Mouse (Mus musculus): ENCODE measurements around the gene Hist1h4c. TPM values are rescaled to one million over a fixed set of nuclear protein-coding genes. Genes with fewer than 3 reads are reported as not detected.
"Not testable (repeated sequence)": the region's sequence is repeated elsewhere in the genome, so short reads cannot be mapped to it uniquely, and the experiment has no call there.

Hist1h4c gene
- polyA plus RNA-seq, 1 experiment from 2014 or later = 2.9 TPM

DNA sequence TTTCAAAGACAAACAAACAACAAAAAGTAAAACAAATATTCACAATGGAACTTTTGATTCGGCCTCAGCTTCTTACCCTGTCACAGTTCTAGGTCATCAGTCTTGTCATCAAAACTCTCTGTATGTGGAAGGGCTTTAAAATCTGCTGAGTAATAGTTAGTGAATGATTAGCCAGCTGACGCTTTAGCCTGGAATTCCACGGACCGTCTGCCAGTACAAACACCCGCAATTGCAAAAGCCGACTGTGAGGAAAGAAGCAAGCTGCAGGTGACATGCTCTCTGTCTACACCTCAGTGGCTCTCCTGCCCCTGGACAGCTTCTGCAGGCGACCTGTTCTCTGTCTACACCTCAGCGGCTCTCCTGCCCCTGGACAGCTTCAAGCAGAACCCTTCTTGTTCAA lies 32.2 kb upstream of the Hist1h4c start:
- Histone ChIP-seq H3K4me1 (replicated peaks; ENCODE audit: control insufficient read depth, insufficient read depth, low read length) (no peaks in the 10 kb centered on the region), H3K9ac (ENCODE audit: low read depth, low read length) (no peak overlapping the region), H3K9me3 (ENCODE audit: control insufficient read depth) (no peaks in the 10 kb centered on the region), H3K36me3 (ENCODE audit: control insufficient read depth, insufficient read depth) (no peaks in the 10 kb centered on the region), H3K4me2 (replicated peaks; ENCODE audit: low read depth) (peak overlapping the region; percentile 35), H3K4me3 (ENCODE audit: low read depth, low read length) (no peak overlapping the region), H3K27me3 (replicated peaks; ENCODE audit: control insufficient read depth, insufficient read depth, low read length) (no peaks in the 10 kb centered on the region), H3K27ac (ENCODE audit: low read depth, low read length) (no peak overlapping the region)
- 17% methylated on average over 8 of the region's 8 CpGs for WGBS
- peak; percentile 75 for ATAC-seq
- TF ChIP-seq CTCF (IDR thresholded peaks at IDR 0.05; ENCODE audit: low read depth) = no peak

DNA sequence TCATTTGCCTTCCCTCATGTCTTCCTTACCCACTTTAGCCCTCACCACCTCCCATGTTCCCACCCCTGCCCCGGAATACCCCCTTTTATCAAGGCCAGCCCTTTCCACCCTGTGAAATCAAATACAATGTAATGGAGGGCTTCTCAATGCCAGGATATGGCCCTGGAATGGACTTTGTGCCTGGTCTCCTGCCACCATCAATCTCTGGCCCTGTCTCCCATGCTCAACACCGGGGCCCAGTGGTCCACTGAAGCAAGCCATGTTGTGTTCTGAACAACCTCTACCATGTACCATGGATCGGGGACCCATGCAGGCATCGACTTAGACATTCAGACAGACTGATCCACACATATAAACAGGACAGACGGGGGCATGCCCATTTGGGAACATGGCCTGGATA lies 31.5 kb upstream of the Hist1h4c start:
- no peaks in the 10 kb centered on the region for H3K27me3 ChIP-seq (replicated peaks; ENCODE audit: control insufficient read depth, insufficient read depth, low read length)
- WGBS = 90% methylated on average over 5 of the region's 5 CpGs

DNA sequence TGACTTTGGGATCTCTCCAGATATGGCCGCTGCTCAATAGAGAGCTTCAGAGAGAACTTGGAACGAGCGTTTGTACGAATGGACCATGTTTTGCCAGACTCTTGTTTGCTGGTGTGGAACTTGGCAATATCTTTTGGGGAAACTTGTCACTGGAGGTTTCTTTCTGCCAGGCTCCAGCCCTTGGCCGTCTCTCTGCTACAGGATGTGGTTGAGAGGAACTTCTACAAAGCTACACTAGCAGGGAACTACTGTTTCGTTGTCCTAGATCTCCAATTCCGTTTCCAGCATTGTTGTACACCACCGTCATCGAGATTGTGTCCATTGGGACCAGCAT lies 30.9 kb upstream of the Hist1h4c start:
- H3K4me3 ChIP-seq (ENCODE audit: low read depth, low read length) = no peak overlapping the region
- H3K27ac ChIP-seq (ENCODE audit: low read depth, low read length) = no peak overlapping the region
- H3K4me1 ChIP-seq (replicated peaks; ENCODE audit: control insufficient read depth, insufficient read depth, low read length) = no peaks in the 10 kb centered on the region
- TF ChIP-seq CTCF (IDR thresholded peaks at IDR 0.05; ENCODE audit: low read depth) = no peak
- no peaks in the 10 kb centered on the region for H3K9me3 ChIP-seq (ENCODE audit: control insufficient read depth)
- H3K9ac ChIP-seq (ENCODE audit: low read depth, low read length) = no peak overlapping the region
- no peaks in the 10 kb centered on the region for H3K36me3 ChIP-seq (ENCODE audit: control insufficient read depth, insufficient read depth)
- no peak overlapping the region for H3K4me2 ChIP-seq (replicated peaks; ENCODE audit: low read depth)
- H3K27me3 ChIP-seq (replicated peaks; ENCODE audit: control insufficient read depth, insufficient read depth, low read length) = no peaks in the 10 kb centered on the region
- WGBS = 92% methylated on average over 9 of the region's 9 CpGs
- no peak for ATAC-seq

More for the DNA sequence above, 31.5 kb upstream of the Hist1h4c start:
- Histone ChIP-seq H3K4me3 (ENCODE audit: low read depth, low read length) (no peak overlapping the region), H3K9me3 (ENCODE audit: control insufficient read depth) (no peaks in the 10 kb centered on the region), H3K36me3 (ENCODE audit: control insufficient read depth, insufficient read depth) (no peaks in the 10 kb centered on the region), H3K27ac (ENCODE audit: low read depth, low read length) (no peak overlapping the region), H3K4me2 (replicated peaks; ENCODE audit: low read depth) (no peak overlapping the region), H3K9ac (ENCODE audit: low read depth, low read length) (no peak overlapping the region), H3K4me1 (replicated peaks; ENCODE audit: control insufficient read depth, insufficient read depth, low read length) (no peaks in the 10 kb centered on the region)
- ATAC-seq = no peak
- no peak for TF ChIP-seq CTCF (IDR thresholded peaks at IDR 0.05; ENCODE audit: low read depth)

DNA sequence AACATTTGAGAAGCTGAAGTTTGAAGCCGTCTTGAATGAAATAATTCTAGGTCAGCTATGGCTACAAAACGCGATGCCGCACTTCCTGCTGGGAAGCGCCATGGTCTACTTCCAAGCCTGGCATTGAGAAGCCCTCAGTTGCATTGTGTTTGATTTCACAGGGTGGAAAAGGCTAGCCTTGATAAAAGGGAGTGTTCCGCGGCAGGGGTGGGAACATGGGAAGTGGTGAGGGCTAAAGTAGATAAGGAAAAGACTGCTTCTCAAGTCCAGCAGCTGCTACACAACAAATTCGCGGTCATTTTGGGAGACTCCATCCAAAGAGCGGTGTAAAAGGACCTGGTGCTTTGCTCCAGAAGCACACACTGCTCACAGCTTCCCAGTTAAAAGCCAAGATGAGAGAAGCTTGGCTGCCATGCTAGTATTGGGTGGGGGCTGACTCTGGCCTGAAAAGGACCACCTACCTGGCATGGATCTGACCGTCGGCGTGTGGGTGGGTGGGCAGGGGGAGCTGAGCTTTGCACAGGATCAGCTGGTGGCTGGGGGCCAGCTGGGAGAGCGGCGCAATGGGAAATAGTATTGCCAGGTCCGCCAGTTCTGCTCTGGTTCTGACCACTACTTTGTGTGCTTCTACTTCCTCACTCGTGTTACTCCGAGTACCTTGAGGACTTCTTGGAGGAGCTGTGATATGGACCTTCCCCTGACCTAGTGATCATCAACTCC lies 30.4 kb upstream of the Hist1h4c start:
- Histone ChIP-seq H3K36me3 (ENCODE audit: control insufficient read depth, insufficient read depth) (no peaks in the 10 kb centered on the region), H3K4me1 (replicated peaks; ENCODE audit: control insufficient read depth, insufficient read depth, low read length) (no peaks in the 10 kb centered on the region), H3K4me2 (replicated peaks; ENCODE audit: low read depth) (no peak overlapping the region), H3K27me3 (replicated peaks; ENCODE audit: control insufficient read depth, insufficient read depth, low read length) (no peaks in the 10 kb centered on the region), H3K9me3 (ENCODE audit: control insufficient read depth) (no peaks in the 10 kb centered on the region), H3K4me3 (ENCODE audit: low read depth, low read length) (no peak overlapping the region), H3K27ac (ENCODE audit: low read depth, low read length) (no peak overlapping the region), H3K9ac (ENCODE audit: low read depth, low read length) (no peak overlapping the region)
- 87% methylated on average over 18 of the region's 18 CpGs for WGBS
- TF ChIP-seq CTCF (IDR thresholded peaks at IDR 0.05; ENCODE audit: low read depth) = no peak
- ATAC-seq = no peak

DNA sequence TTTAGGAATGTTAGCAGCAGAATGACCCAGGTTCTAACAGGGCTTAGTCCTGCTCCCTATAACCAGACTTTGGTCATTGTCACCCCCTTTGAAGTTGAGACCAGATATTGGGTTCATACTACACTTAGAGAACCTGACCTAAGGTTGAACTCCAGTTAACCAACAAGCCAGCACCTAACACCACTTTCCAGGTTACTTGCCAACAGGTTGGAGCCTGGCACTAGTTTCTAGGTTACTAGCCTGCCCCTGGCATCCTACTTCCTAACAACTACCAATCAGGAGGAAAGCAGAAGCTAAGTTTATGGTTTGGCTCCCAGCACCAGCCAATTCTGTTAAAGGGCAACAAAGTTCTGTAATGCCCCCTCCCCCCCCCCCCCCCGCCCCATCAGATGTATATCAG lies 27.0 kb upstream of the Hist1h4c start:
- WGBS = no CpG with 5 or more reads among the region's 1 CpGs
- H3K36me3 ChIP-seq (ENCODE audit: control insufficient read depth, insufficient read depth) = no peaks in the 10 kb centered on the region
- H3K9ac ChIP-seq (ENCODE audit: low read depth, low read length) = no peak overlapping the region
- H3K4me1 ChIP-seq (replicated peaks; ENCODE audit: control insufficient read depth, insufficient read depth, low read length) = no peaks in the 10 kb centered on the region
- H3K4me3 ChIP-seq (ENCODE audit: low read depth, low read length) = no peak overlapping the region
- H3K27ac ChIP-seq (ENCODE audit: low read depth, low read length) = no peak overlapping the region
- H3K9me3 ChIP-seq (ENCODE audit: control insufficient read depth) = no peaks in the 10 kb centered on the region
- H3K27me3 ChIP-seq (replicated peaks; ENCODE audit: control insufficient read depth, insufficient read depth, low read length) = no peaks in the 10 kb centered on the region
- TF ChIP-seq CTCF (IDR thresholded peaks at IDR 0.05; ENCODE audit: low read depth) = no peak
- no peak for ATAC-seq
- no peak overlapping the region for H3K4me2 ChIP-seq (replicated peaks; ENCODE audit: low read depth)

DNA sequence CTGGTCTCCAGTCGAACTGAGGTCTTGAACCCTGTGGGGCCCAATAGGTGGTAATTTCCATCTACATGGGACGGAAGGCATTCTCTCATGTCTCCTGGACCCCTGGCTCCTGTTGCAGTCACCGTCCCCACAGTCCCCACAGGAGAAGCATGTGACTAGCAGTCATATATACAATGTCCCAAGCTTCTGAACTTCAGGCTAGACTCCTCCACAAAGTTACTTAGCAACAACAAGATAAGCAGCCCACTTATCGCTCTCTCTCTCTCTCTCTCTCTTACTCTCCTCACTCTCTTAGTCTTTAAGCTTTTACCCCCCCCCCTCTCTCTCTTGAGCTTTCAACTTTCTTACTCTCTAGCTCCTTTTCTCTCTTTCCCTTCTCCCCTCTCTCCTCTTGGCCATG lies 26.0 kb upstream of the Hist1h4c start:
- ATAC-seq = no peak
- Histone ChIP-seq H3K9me3 (ENCODE audit: control insufficient read depth) (no peaks in the 10 kb centered on the region), H3K4me1 (replicated peaks; ENCODE audit: control insufficient read depth, insufficient read depth, low read length) (no peaks in the 10 kb centered on the region), H3K9ac (ENCODE audit: low read depth, low read length) (no peak overlapping the region), H3K4me3 (ENCODE audit: low read depth, low read length) (no peak overlapping the region), H3K4me2 (replicated peaks; ENCODE audit: low read depth) (no peak overlapping the region), H3K27me3 (replicated peaks; ENCODE audit: control insufficient read depth, insufficient read depth, low read length) (no peaks in the 10 kb centered on the region), H3K27ac (ENCODE audit: low read depth, low read length) (no peak overlapping the region), H3K36me3 (ENCODE audit: control insufficient read depth, insufficient read depth) (no peaks in the 10 kb centered on the region)
- WGBS = 76% methylated on average over 4 of the region's 4 CpGs
- no peak for TF ChIP-seq CTCF (IDR thresholded peaks at IDR 0.05; ENCODE audit: low read depth)

DNA sequence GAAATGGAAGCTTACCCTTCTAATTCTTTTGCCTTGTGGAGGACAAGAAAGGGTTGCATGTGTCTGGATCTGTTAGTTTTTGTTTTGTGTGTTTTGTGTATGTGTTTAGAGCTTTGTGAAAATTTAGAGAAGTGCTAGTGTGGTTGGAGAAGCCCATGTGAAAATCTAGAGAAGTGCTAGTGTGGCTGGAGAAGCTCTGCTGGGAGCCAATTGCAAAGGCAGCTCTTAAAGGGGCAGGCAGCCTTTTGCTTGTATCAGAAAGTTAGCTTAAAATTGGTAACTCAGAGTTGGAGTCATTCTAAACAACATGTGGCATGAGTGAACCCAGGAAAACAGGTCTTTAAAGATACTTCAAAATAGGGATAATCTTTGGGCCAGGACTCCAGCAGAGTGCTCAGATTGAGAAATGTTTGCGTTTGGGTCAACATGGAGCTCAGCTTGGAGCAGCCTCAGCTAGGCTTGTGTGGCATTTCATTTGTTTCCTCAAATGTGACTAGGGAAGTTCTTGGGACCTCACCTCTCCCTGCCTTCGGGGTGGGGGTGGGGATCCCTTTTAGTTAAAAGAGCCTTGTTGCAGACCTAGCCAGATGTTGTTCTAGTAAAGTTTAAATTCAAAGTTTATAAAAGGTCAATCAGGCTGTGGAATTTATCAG lies 19.5 kb upstream of the Hist1h4c start:
- 22% methylated on average over 2 of the region's 2 CpGs for WGBS
- not testable (repeated sequence) for H3K4me3 ChIP-seq (ENCODE audit: low read depth, low read length)

More for the DNA sequence above, 19.5 kb upstream of the Hist1h4c start:
- not testable (repeated sequence) for H3K4me2 ChIP-seq (replicated peaks; ENCODE audit: low read depth); H3K9me3 ChIP-seq (ENCODE audit: control insufficient read depth); H3K36me3 ChIP-seq (ENCODE audit: control insufficient read depth, insufficient read depth); H3K9ac ChIP-seq (ENCODE audit: low read depth, low read length); ATAC-seq; H3K4me1 ChIP-seq (replicated peaks; ENCODE audit: control insufficient read depth, insufficient read depth, low read length); H3K27me3 ChIP-seq (replicated peaks; ENCODE audit: control insufficient read depth, insufficient read depth, low read length); H3K27ac ChIP-seq (ENCODE audit: low read depth, low read length)

Data from intestine, postnatal 0 days (tissue).